Mouse (Mus musculus) forebrain, postnatal 0 days (tissue): Measurements from ENCODE around the gene Neto2. TPM values are rescaled to one million over a fixed set of nuclear protein-coding genes. Genes with fewer than 3 reads are reported as not detected.

Experiments used
- ATAC-seq: fragments of 200-750 bp; cut with Nextera tagmentation; 2 replicates; pipeline ENCODE4 v1.8.0; 2017; ENCODE audit warnings: mild to moderate bottlenecking, moderate library complexity
- DNase-seq: peaks from one replicate; pipeline ENCODE4 v3.0.0-alpha.2; 2015
- H3K27ac ChIP-seq: fragments of 300-500 bp; sonication (generic); 2 replicates; pipeline ENCODE4 v1.5.1; 2014; ENCODE audit warnings: low read depth, mild to moderate bottlenecking, antibody characterized with exemption, low read length, moderate library complexity, mixed read lengths
- H3K27me3 ChIP-seq: fragments of 300-500 bp; sonication (generic); 2 replicates; pipeline ENCODE4 v1.6.1; 2014; ENCODE audit warnings: mild to moderate bottlenecking, low read length, mixed read lengths; ENCODE audit not compliant: insufficient read depth
- H3K36me3 ChIP-seq: fragments of 300-500 bp; sonication (generic); 2 replicates; pipeline ENCODE4 v1.6.1; 2014; ENCODE audit warnings: mild to moderate bottlenecking, moderate library complexity; ENCODE audit not compliant: insufficient read depth
- H3K4me1 ChIP-seq: fragments of 300-500 bp; sonication (generic); 2 replicates; pipeline ENCODE4 v1.6.1; 2014; ENCODE audit warnings: antibody characterized with exemption; ENCODE audit not compliant: insufficient read depth
- H3K4me2 ChIP-seq: fragments of 300-500 bp; sonication (generic); 2 replicates; pipeline ENCODE4 v1.6.1; 2014; ENCODE audit warnings: low read depth, mild to moderate bottlenecking, moderate library complexity
- H3K4me3 ChIP-seq: fragments of 300-500 bp; sonication (generic); 2 replicates; pipeline ENCODE4 v1.5.1; 2014; ENCODE audit warnings: low read depth, low read length, mixed read lengths
- H3K9ac ChIP-seq: fragments of 300-500 bp; sonication (generic); 2 replicates; pipeline ENCODE4 v1.6.1; 2014; ENCODE audit warnings: mild to moderate bottlenecking
- H3K9me3 ChIP-seq: fragments of 300-500 bp; sonication (generic); 2 replicates; pipeline ENCODE4 v1.6.1; 2016; ENCODE audit warnings: low read length
- CTCF ChIP-seq: sonication (generic); IDR thresholded peaks from 2 replicates; pipeline ENCODE4 v1.5.1; 2016; ENCODE audit warnings: antibody characterized with exemption, control low read depth, low read depth
- WGBS: fragments of 180-500 bp; shearing (Covaris S2); extraction: QIAGEN DNeasy Blood & Tissue Kit; methylation state at CpG from one replicate; pipeline ENCODE4 v1.1.7; 2014; 5-methylcytosine and 5-hydroxymethylcytosine counted together
- polyA plus RNA-seq: library from polyadenylated mRNA; unstranded; fragments of >200 nt; fragmentation: Nextera tagmentation; extraction: Ambion mirVana; gene quantifications from 2 replicates; pipeline ENCODE4 v1.2.1, GENCODE M21; 2015
- total RNA-seq: library from RNA; depleted of rRNA; stranded (reverse); fragments of >200 nt; gene quantifications from 2 replicates; pipeline ENCODE4 v1.2.3, GENCODE M21; 2014

Neto2 gene
- total and polyA plus RNA-seq, 2 experiments from 2014 or later = 71.4 to 225 TPM

DNA sequence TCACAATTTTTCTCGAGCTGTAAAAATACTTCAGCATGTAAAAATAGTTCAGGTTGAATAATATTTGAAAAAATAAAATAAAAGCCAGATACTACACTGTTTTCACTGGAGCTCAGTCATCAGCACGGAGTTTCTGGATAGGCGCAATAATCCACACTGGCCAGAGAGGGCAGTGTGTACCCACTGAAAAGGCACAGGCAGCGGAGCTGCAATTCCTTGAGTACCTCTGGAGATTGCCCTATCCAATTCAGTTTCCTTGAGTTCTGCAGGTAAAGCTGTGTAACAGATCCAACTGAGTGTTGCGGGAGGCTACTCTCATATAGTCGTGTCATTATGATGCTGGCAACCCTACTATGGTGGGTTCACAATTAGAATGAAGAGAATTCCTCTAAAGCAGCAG is 1.7 kb downstream of the Neto2 start:
- under 1% methylated on average over 6 of the region's 6 CpGs for WGBS
- DNase-seq = peak; percentile 92
- no peak overlapping the region for H3K27ac ChIP-seq
- peak overlapping the region; percentile 2; the same call in 1 of the 2 replicates for H3K9ac ChIP-seq
- peak overlapping the region; percentile 23 for H3K4me3 ChIP-seq
- H3K27me3 ChIP-seq = no peaks in the 10 kb centered on the region
- H3K36me3 ChIP-seq = no peaks in the 10 kb centered on the region
- no peaks in the 10 kb centered on the region for H3K9me3 ChIP-seq
- peak; percentile 44 for ATAC-seq
- TF ChIP-seq CTCF = peak; percentile 93
- H3K4me2 ChIP-seq = peak overlapping the region; percentile 43
- H3K4me1 ChIP-seq = peaks cover 7% of the 10 kb centered on the region; the same call in 1 of the 2 replicates

DNA sequence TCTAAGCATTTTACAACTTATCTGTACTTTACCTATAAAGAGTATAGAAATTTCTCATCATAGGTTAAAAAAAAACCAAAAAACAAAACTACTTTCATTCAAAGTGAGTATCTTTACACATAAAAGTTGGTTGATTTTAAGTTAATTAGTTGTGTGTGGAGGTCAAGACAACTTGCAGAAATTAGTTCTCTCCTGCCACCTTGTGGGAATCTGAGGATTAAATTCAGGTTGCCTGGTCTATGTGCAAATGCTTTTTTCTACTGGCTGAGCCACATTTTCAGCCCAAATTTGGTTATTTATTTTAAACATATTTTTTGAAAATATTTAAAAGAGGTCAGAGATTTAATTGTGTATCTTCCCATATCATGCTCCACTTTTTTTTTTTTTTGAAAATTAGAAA is 35.6 kb downstream of the Neto2 start:
- Histone ChIP-seq H3K27ac (no peak overlapping the region), H3K27me3 (no peaks in the 10 kb centered on the region), H3K9me3 (no peaks in the 10 kb centered on the region), H3K36me3 (peaks cover 16% of the 10 kb centered on the region; the same call in 1 of the 2 replicates), H3K9ac (no peak overlapping the region), H3K4me2 (no peak overlapping the region), H3K4me1 (no peaks in the 10 kb centered on the region), H3K4me3 (no peak overlapping the region)
- no peak for ATAC-seq
- peak; percentile 43 for TF ChIP-seq CTCF
- DNase-seq = peak; percentile 47

DNA sequence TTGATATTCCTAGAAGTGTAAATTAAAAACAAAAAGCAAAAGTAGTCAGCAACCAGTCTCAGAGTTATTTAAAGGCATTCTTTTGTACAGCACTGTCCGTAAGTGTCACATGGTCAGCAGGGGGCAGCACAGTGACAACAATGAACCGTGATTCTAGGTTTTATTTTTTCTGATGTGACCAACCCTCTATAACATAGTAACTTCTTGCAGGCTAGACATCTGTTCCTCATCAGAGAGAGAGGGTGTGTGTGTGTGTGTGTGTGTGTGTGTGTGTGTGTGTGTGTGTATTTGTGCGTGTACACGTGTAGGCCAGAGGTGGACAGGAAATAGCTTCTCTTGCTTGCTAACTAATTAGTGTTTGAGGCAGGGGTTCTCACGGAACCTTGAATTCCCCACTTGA is 38.7 kb downstream of the Neto2 start:
- Histone ChIP-seq H3K36me3 (peaks cover 9% of the 10 kb centered on the region; the same call in 1 of the 2 replicates), H3K4me2 (no peak overlapping the region), H3K4me3 (no peak overlapping the region), H3K27me3 (no peaks in the 10 kb centered on the region), H3K9ac (no peak overlapping the region), H3K27ac (no peak overlapping the region), H3K4me1 (no peaks in the 10 kb centered on the region), H3K9me3 (no peaks in the 10 kb centered on the region)
- WGBS = 62% methylated on average over 5 of the region's 5 CpGs
- DNase-seq = peak; percentile 67
- TF ChIP-seq CTCF = peak; percentile 61
- ATAC-seq = peak; percentile 54; the same call in 1 of the 2 replicates

DNA sequence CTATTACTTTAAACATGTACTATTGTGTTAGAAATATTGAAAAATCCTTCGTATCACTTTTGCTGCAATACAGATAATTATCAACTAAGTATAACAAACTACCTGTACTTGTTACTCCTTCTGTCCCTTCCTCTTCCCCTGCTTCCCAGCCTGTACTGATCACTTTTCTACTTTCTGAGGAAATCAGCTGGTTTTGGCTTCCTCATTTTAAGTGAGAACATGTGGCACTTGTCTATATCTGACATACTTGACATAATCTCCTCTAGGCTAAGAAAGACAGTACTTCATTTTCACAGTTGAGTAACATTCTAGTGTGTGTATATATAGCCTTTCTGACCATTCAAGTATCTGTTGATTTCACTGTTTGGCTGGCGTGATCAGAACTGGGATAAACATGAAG is 49.5 kb downstream of the Neto2 start:
- H3K9me3 ChIP-seq = no peaks in the 10 kb centered on the region
- WGBS = 94% methylated on average over 2 of the region's 2 CpGs
- H3K4me1 ChIP-seq = no peaks in the 10 kb centered on the region
- DNase-seq (no peak), ATAC-seq (no peak)
- H3K4me3 ChIP-seq = no peak overlapping the region
- no peak overlapping the region for H3K27ac ChIP-seq
- H3K36me3 ChIP-seq = peaks cover 30% of the 10 kb centered on the region
- no peak for TF ChIP-seq CTCF
- H3K9ac ChIP-seq = no peak overlapping the region
- H3K27me3 ChIP-seq = no peaks in the 10 kb centered on the region
- H3K4me2 ChIP-seq = no peak overlapping the region

DNA sequence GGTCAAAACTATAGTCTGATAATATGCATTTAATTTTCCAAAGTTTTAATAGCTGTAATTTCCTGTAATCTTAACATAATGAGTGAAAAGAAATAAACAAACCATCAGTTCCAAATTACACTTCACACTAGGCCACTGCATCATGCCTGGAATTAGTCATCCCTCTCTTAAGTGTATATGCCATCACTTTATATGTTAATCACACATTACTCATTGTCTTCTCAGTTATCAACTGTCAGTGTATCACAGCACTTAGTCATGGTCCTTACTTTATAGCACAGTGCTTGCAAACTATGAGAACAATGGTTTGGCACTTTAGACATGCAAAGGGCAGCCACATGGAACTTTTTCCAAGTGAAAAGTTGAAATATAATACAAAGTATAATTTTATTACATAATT is 52.2 kb downstream of the Neto2 start:
- no peaks in the 10 kb centered on the region for H3K9me3 ChIP-seq
- peaks cover 33% of the 10 kb centered on the region for H3K36me3 ChIP-seq
- TF ChIP-seq CTCF = no peak
- DNase-seq = no peak
- no peak overlapping the region for H3K4me3 ChIP-seq
- H3K27me3 ChIP-seq = no peaks in the 10 kb centered on the region
- no peaks in the 10 kb centered on the region for H3K4me1 ChIP-seq
- ATAC-seq = no peak
- no peak overlapping the region for H3K4me2 ChIP-seq
- no peak overlapping the region for H3K27ac ChIP-seq
- H3K9ac ChIP-seq = no peak overlapping the region

DNA sequence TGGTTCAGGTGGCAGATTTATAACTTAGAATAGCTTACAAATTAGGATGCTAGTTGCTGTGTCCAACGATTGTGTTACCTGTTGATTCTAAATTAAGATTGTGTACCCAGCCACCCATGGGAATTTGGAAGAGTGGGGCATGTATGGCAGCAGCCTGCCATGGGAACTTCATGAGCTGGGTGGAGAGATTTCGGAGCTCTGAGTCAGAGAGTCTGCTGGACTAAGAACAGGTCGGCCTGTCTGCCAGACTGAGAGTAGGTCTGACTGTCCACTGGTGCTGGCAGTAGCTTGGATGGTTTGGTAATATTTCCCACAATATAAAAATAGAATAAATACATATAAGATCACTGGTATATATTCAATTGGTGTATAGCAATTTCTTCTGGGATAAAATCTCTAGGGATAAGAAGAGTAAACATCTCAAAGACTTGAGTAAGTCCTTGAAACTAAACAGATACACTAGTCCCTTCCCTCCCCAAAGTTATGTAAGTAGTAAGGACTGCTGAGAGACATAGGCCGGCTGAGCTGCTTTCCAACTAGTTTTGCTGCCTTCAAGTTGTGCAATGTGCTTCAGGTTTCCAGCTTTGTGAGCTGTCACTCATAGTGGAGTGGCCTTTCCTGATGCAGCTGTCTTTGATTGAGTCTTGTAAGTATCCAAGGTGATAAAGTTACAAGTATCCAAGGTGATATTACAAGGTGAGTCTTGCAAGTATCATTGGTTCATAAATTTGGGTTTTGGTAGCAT is 55.6 kb downstream of the Neto2 start:
- Histone ChIP-seq H3K27ac (no peak overlapping the region), H3K36me3 (peaks cover 43% of the 10 kb centered on the region), H3K9me3 (no peaks in the 10 kb centered on the region), H3K4me1 (no peaks in the 10 kb centered on the region), H3K27me3 (no peaks in the 10 kb centered on the region), H3K9ac (no peak overlapping the region), H3K4me2 (no peak overlapping the region), H3K4me3 (no peak overlapping the region)
- 95% methylated on average over 4 of the region's 4 CpGs for WGBS
- DNase-seq (no peak), ATAC-seq (no peak)
- no peak for TF ChIP-seq CTCF

DNA sequence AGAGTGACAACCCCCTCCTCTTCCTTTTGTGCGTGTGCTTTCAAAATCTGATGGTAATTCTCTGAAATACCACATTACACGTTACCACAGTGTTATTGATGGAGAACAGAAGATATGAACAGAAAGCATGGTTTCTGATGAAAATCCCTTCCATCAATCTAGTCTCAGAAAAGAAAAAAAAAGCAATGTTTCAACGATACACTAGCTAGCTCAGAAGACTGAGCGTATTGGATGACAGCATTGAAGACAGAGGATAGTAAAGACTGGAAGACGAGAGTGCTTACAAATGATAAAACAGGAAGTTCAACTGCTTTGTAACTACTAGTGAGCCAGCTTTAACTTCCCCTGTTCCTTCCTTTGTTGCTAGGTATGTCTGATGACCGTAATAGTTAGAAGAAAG is 76.3 kb downstream of the Neto2 start:
- H3K4me2 ChIP-seq = no peak overlapping the region
- TF ChIP-seq CTCF = no peak
- no peak overlapping the region for H3K9ac ChIP-seq
- ATAC-seq (no peak), DNase-seq (no peak)
- no peaks in the 10 kb centered on the region for H3K4me1 ChIP-seq
- H3K4me3 ChIP-seq = no peak overlapping the region
- peaks cover 4% of the 10 kb centered on the region for H3K36me3 ChIP-seq
- H3K27ac ChIP-seq = no peak overlapping the region
- WGBS = 92% methylated on average over 6 of the region's 6 CpGs
- H3K9me3 ChIP-seq = no peaks in the 10 kb centered on the region
- H3K27me3 ChIP-seq = no peaks in the 10 kb centered on the region
